Mouse (Mus musculus) limb, embryonic 10.5 days (tissue): ENCODE results near the gene Asic1. TPM values are rescaled to one million over a fixed set of nuclear protein-coding genes. Genes with fewer than 3 reads are reported as not detected.
A peak's percentile ranks its signal among the peaks of the same experiment; 100 is the strongest.

Source experiments
- DNase-seq: peaks from one replicate; pipeline ENCODE4 v3.0.0-alpha.2; 2017; ENCODE audit warnings: low spot score
- H3K27ac ChIP-seq: fragments of 300-500 bp; sonication (generic); 2 replicates; pipeline ENCODE4 v1.5.1; 2016; ENCODE audit warnings: mild to moderate bottlenecking
- H3K27me3 ChIP-seq: fragments of 300-500 bp; sonication (generic); 2 replicates; pipeline ENCODE4 v1.6.1; 2016; ENCODE audit warnings: low read depth, mild to moderate bottlenecking; ENCODE audit not compliant: poor library complexity, severe bottlenecking
- H3K36me3 ChIP-seq: fragments of 300-500 bp; sonication (generic); 2 replicates; pipeline ENCODE4 v1.6.1; 2016; ENCODE audit warnings: mild to moderate bottlenecking, moderate library complexity
- H3K4me1 ChIP-seq: fragments of 300-500 bp; sonication (generic); 2 replicates; pipeline ENCODE4 v1.6.1; 2016
- H3K4me3 ChIP-seq: fragments of 300-500 bp; sonication (generic); 2 replicates; pipeline ENCODE4 v1.5.1; 2016; ENCODE audit warnings: mild to moderate bottlenecking, moderate library complexity
- H3K9me3 ChIP-seq: fragments of 300-500 bp; sonication (generic); replicated peaks from 2 replicates; pipeline ENCODE4 v1.6.1; 2016; ENCODE audit warnings: mild to moderate bottlenecking
- WGBS: fragments of 180-500 bp; shearing (Covaris S2); methylation state at CpG from one replicate; pipeline ENCODE4 v1.1.7; 2016; 5-methylcytosine and 5-hydroxymethylcytosine counted together
- polyA plus RNA-seq: library from polyadenylated mRNA; unstranded; fragments of >200 nt; fragmentation: Nextera tagmentation; extraction: Ambion mirVana; gene quantifications from 2 replicates; pipeline ENCODE4 v1.2.1, GENCODE M21; 2016

Gene Asic1
- polyA plus RNA-seq = 1.1 TPM in 2 replicates

DNA sequence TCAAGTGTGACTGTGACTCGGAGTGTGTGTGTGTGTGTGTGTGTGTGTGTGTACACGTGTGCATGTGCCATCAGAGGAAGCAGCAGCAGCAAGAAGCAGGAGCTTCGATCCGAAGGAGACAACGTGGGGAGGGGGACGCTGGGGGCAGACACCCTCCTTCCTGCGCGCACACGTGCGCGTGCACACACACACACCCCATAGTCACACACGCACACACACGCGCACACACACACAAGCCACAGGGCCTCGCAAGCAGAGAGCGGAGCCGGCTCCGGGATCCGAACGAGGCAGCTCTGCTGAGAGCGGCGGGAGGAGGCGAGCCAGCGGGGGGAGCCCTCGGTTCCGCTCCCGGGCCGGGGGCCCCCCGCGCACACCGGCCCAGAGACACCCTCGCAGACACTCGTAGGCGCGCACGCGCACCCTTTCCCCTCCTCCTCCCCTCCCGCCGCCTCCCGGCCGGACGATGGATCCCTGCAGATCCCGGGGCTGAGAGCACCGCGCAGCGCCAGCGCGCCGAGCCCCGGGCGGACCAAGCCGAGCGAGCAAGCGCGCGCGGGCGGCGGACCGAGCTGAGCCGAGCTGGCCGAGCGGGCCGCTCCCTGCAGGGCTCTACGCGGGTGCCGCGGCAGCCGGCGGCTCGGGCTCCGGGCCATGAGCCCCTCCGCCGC lies at the start of gene Asic1:
TSS of gene Asic1 (plus strand) at position 215 of the 668 bp plus-strand sequence.
- 1% methylated on average over 73 of the region's 74 CpGs for WGBS
- Histone ChIP-seq H3K4me3 (peak within 1 kb of the TSS; percentile 70), H3K27ac (peak within 1 kb of the TSS; percentile 70), H3K9me3 (no peaks in the 10 kb centered on the region), H3K4me1 (peaks cover 31% of the 10 kb centered on the region), H3K27me3 (peaks cover 93% of the 10 kb centered on the region), H3K36me3 (no peaks in the 10 kb centered on the region)
- peak; percentile 75 for DNase-seq

GRCm38 (mm10) chr15:99622063-99622462 lies 48.1 kb upstream of the Asic1 start:
- Histone ChIP-seq H3K27ac (no peak overlapping the region), H3K36me3 (peaks cover 80% of the 10 kb centered on the region), H3K9me3 (no peaks in the 10 kb centered on the region), H3K4me3 (no peak overlapping the region), H3K27me3 (no peaks in the 10 kb centered on the region), H3K4me1 (no peaks in the 10 kb centered on the region)
- no peak for DNase-seq
- 93% methylated on average over 11 of the region's 11 CpGs for WGBS

GRCm38 (mm10) chr15:99631618-99632017 lies 38.5 kb upstream of the Asic1 start:
- no peaks in the 10 kb centered on the region for H3K27me3 ChIP-seq
- H3K4me1 ChIP-seq = no peaks in the 10 kb centered on the region
- no peaks in the 10 kb centered on the region for H3K9me3 ChIP-seq
- H3K36me3 ChIP-seq = peaks cover 96% of the 10 kb centered on the region
- no peak overlapping the region for H3K4me3 ChIP-seq
- DNase-seq = no peak
- no peak overlapping the region for H3K27ac ChIP-seq

DNA sequence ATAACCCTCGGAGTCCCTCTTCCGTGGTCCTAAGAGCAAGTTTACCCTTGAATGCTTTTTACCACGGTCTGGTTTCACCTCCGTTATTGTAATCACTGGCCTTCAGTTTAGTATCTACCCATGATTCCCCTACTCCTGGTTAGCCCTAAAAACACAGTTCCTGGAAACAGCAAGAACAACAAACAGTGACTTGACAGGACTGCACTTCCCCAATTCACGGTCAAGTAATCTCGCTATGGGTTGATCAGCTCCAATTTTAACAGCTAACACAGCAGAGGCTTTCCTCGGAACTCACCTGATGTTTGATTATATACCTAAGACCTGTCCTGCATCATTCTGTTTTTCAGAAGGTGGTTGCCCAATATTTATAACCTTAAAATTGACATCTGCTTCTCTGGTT lies 35.5 kb upstream of the Asic1 start:
- H3K4me3 ChIP-seq = no peak overlapping the region
- no peak for DNase-seq
- no peaks in the 10 kb centered on the region for H3K27me3 ChIP-seq
- no peak overlapping the region for H3K27ac ChIP-seq
- no peaks in the 10 kb centered on the region for H3K9me3 ChIP-seq
- H3K36me3 ChIP-seq = peaks cover 99% of the 10 kb centered on the region
- 96% methylated on average over 7 of the region's 7 CpGs for WGBS
- no peaks in the 10 kb centered on the region for H3K4me1 ChIP-seq

GRCm38 (mm10) chr15:99637405-99638123 lies 32.6 kb upstream of the Asic1 start:
- no peaks in the 10 kb centered on the region for H3K27me3 ChIP-seq
- H3K27ac ChIP-seq = no peak overlapping the region
- no peak overlapping the region for H3K4me3 ChIP-seq
- WGBS = 88% methylated on average over 12 of the region's 12 CpGs
- no peak for DNase-seq
- no peaks in the 10 kb centered on the region for H3K4me1 ChIP-seq
- H3K36me3 ChIP-seq = peaks cover 99% of the 10 kb centered on the region
- H3K9me3 ChIP-seq = no peaks in the 10 kb centered on the region

DNA sequence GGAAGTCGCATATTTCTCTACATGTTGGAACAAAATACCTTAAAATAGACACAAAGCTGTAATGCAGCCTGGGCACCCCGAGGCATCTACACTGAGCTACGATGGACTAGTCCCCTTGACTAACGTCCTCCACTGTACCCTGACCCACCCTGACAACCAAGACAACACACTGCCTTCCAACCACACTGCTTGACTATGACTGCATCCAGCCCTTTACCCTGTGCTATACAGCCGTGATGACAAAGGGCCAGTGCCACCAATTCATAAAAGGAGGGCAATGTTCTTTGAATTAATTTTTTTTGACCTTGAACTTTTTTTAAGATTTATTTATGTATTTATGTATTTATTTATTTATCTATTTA lies 32.1 kb upstream of the Asic1 start:
- no peaks in the 10 kb centered on the region for H3K9me3 ChIP-seq
- H3K27ac ChIP-seq = no peak overlapping the region
- WGBS = 91% methylated on average over 5 of the region's 5 CpGs
- H3K4me3 ChIP-seq = no peak overlapping the region
- no peak for DNase-seq
- H3K4me1 ChIP-seq = no peaks in the 10 kb centered on the region
- H3K36me3 ChIP-seq = peaks cover 96% of the 10 kb centered on the region
- H3K27me3 ChIP-seq = no peaks in the 10 kb centered on the region

DNA sequence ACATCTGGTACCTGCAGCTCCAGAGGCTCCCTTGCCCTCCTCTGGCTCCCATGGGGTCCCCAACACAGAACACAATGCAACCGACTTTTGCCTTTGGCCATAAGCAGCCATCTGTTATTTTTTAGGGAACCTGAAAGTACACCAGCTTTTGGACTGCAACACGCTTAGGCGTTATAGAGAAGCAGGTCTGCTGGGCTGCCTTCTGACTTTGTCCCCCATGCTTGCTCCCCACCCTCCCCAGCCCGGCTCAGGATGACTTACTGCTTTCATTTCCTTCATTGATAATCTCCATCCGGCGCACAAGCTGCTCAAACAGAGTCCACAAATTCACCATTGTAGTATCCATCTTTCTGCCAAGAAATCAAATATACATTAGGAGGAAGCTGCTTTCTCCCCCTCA lies 27.5 kb upstream of the Asic1 start:
- Histone ChIP-seq H3K4me1 (peaks cover 21% of the 10 kb centered on the region), H3K27ac (no peak overlapping the region), H3K27me3 (no peaks in the 10 kb centered on the region), H3K36me3 (peaks cover 52% of the 10 kb centered on the region), H3K9me3 (no peaks in the 10 kb centered on the region), H3K4me3 (no peak overlapping the region)
- WGBS = 78% methylated on average over 6 of the region's 6 CpGs
- DNase-seq = no peak

DNA sequence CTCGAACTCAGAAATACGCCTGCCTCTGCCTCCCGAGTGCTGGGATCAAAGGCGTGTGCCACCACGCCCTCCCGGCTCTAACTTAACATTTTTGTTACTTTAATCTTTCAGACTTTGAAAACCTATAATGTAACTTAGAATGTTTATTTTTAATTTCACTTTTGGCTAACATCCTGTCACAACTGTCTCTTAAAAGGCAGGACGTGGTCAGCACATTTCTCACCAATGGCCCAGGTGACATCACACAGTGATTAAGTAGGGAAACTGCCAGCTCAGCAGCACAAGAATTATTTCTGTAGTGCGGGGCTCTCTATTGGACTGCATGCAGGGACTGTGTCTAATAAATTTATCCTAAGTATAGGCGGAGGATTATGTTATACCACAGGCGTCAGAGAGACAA lies 26.3 kb upstream of the Asic1 start:
- WGBS = 91% methylated on average over 10 of the region's 10 CpGs
- no peak overlapping the region for H3K4me3 ChIP-seq
- H3K36me3 ChIP-seq = peaks cover 40% of the 10 kb centered on the region
- H3K4me1 ChIP-seq = peaks cover 32% of the 10 kb centered on the region
- H3K27ac ChIP-seq = no peak overlapping the region
- no peaks in the 10 kb centered on the region for H3K9me3 ChIP-seq
- DNase-seq = no peak
- H3K27me3 ChIP-seq = no peaks in the 10 kb centered on the region

GRCm38 (mm10) chr15:99644776-99645175 lies 25.4 kb upstream of the Asic1 start:
- H3K4me1 ChIP-seq = peaks cover 41% of the 10 kb centered on the region
- no peak for DNase-seq
- H3K27me3 ChIP-seq = no peaks in the 10 kb centered on the region
- H3K9me3 ChIP-seq = no peaks in the 10 kb centered on the region
- H3K36me3 ChIP-seq = peaks cover 30% of the 10 kb centered on the region
- 88% methylated on average over 7 of the region's 7 CpGs for WGBS
- no peak overlapping the region for H3K4me3 ChIP-seq
- H3K27ac ChIP-seq = no peak overlapping the region

- 0 out of 2 replicates have a peak overlapping the region, but pooled peaks have one; percentile 10 for H3K4me3 ChIP-seq
- peaks cover 60% of the 10 kb centered on the region for H3K4me1 ChIP-seq
- DNase-seq = no peak
- H3K27me3 ChIP-seq = peaks cover 11% of the 10 kb centered on the region
- H3K36me3 ChIP-seq = no peaks in the 10 kb centered on the region
- 48% methylated on average over 4 of the region's 4 CpGs for WGBS
- no peaks in the 10 kb centered on the region for H3K9me3 ChIP-seq
- no peak overlapping the region for H3K27ac ChIP-seq
Observed at GRCm38 (mm10) chr15:99648326-99648725, 21.8 kb upstream of the Asic1 start.

- H3K27me3 ChIP-seq = peaks cover 20% of the 10 kb centered on the region
- peak overlapping the region; percentile 94 for H3K4me3 ChIP-seq
- H3K27ac ChIP-seq = no peak overlapping the region
- no peak for DNase-seq
- WGBS = 38% methylated on average over 6 of the region's 6 CpGs
- no peaks in the 10 kb centered on the region for H3K36me3 ChIP-seq
- H3K4me1 ChIP-seq = peaks cover 68% of the 10 kb centered on the region
- H3K9me3 ChIP-seq = no peaks in the 10 kb centered on the region
Observed at GRCm38 (mm10) chr15:99649067-99649761, 21.0 kb upstream of the Asic1 start.

DNA sequence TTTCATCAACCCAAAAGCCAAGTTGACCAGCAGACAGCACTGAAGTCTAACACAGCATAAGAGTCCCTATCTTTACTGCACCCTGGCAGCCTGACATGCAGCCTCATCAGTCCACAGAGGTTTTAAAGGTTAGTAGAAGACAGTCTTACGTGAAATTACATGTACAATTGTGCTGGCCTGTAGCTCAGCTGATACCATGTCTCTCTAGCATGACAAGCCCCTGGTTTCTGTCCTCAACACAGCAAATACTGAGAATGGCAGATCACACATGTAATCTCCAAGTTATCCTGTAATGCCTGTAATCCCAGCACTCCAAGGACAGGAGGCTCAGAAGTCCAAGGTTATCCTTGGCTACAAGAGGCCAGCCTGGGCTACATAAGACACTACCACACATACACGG lies 19.9 kb upstream of the Asic1 start:
- 67% methylated on average over 2 of the region's 2 CpGs for WGBS

More for the DNA sequence above, 19.9 kb upstream of the Asic1 start:
- Histone ChIP-seq H3K4me3 (peak overlapping the region; percentile 94), H3K27ac (no peak overlapping the region), H3K36me3 (no peaks in the 10 kb centered on the region), H3K4me1 (peaks cover 64% of the 10 kb centered on the region), H3K27me3 (peaks cover 31% of the 10 kb centered on the region), H3K9me3 (no peaks in the 10 kb centered on the region)
- DNase-seq = no peak
